Mouse (Mus musculus) brain, embryonic 14.5 days (tissue): ENCODE measurements around the gene Grip1.

Experiments
- CTCF ChIP-seq: fragments of 200-500 bp; IDR thresholded peaks from 2 replicates; pipeline ENCODE4 v1.5.1; 2012; ENCODE audit warnings: inconsistent platforms, mild to moderate bottlenecking, moderate library complexity, borderline replicate concordance; ENCODE audit not compliant: insufficient read depth, insufficient read length; ENCODE audit errors: extremely low read depth
- POLR2A ChIP-seq: fragments of 200-500 bp; IDR thresholded peaks from 2 replicates; pipeline ENCODE4 v1.6.1; 2012; ENCODE audit warnings: mild to moderate bottlenecking, inconsistent platforms, borderline replicate concordance; ENCODE audit not compliant: poor library complexity, insufficient read depth, insufficient read length, severe bottlenecking; ENCODE audit errors: extremely low read depth

GRCm38 (mm10) chr10:119778871-119779270, 325.2 kb downstream of the Grip1 start:
- TF ChIP-seq POLR2A (no peak), CTCF (no peak)
